Mouse (Mus musculus): ENCODE measurements around the gene Pet2. TPM values are rescaled to one million over a fixed set of nuclear protein-coding genes. Genes with fewer than 3 reads are reported as not detected.

Pet2 gene
- not detected for polyA plus RNA-seq (2017; shearing (Covaris generic))

DNA sequence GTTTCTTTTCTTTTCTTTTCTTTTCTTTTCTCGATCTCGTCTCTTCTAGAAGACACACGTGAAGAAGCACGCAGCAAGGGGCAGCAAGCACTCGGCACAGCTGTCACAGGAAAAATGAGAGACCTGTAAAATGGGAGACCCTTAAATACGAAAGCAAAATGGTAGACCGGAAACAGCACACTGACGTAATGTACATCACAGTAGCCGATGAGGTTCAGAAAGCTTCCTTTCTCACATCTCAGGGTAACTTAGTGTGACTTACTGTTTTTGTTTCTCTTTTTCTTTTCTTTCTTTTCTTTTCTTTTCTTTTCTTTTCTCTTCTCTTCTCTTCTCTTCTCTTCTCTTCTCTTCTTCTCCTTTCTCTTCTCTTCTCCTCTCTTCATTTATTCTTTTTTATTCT lies at the start of gene Pet2:
TSS of gene Pet2 (minus strand) at position 101 of the 400 bp plus-strand sequence.

All from effector memory CD4-positive, alpha-beta T cell, adult 5 months (primary cell).